Mouse (Mus musculus): ENCODE measurements at regions not wholly inside any gene's neighbourhood (a gene's known extent, or its start where the extent isn't known, plus 50 kb on each side); places are given as distances from the start of the nearest gene placed in this dataset.
"Not testable (repeated sequence)": the region's sequence is repeated elsewhere in the genome, so short reads cannot be mapped to it uniquely, and the experiment has no call there.

DNA sequence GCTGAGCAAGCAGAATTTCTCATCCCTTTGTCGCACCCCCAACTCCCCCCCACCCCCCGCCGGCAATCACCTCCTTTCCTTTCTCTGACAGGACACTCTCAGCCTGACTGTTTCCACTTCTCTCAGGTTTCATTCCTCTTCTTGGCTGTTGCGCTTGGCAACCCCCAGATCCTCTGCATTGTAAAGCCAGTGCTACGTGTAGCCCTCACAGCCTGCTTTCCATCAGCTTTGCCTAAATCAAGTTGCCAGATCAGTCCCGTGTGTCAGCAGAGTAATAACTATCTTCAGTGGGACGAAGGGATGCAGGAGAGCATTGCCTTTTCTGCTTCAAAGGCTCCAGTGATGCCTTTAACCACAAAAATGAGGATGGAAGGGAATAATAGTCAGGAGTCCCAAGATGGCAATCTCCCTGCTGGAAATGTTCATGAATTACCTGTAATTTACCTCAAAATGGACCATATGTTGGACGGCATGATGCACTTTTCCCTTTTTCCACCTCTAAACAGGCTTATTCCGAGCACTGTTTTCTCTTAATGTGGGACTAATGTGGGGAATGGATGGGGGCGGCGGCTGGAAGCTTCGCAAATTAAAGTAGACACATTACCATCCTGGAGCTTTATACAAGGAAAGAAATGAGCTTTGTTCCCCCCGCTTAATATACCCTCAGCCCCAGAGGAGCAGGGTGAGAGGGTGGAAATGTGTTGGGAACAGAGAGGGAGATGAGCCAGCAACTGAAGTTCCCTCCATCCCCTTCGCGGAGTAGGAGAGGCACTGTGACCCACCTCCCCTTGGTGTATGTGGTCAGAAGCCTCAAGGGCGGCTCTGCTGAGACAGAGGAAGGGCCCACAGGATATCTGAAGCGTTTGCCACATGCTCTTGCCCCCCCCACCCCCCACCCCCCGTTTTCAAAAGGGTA is 168.3 kb upstream of the Npvf start:
- DNase-seq (ENCODE audit: low read depth), result no peak

DNA sequence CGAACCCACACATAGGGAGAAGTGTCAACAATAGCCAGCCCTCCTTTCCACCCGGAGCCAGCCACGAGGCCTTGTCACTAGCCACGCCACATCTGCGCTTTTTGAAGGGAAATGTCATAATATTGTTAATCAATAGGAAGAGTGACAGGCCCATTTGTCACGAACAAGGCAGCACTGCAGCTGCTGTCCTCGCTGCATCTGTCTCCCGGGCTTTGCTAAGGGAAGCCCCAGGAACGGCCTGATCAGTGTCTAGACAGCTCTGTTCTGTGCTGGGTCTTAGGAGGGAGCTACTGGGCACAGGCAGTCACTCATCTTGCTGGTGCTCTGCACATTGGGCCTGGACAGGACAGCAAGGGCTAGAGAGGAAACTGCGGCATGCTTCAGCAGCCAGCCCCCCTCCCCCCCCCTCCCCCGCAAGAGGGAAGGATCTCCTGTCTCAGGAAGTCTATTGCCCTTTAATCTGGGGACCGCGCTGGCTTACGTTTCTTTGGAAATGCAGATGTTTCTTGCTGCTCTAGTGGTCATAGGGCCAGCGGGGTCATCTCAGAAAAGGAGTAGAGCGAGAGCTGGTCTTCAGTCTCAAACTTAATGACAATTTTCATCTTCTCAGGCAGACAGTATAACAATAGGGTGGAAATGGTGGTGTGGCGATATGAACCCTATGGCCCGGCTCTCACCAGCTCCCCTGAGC is 169.1 kb upstream of the Npvf start:
- no peak for DNase-seq (ENCODE audit: low read depth)

DNA sequence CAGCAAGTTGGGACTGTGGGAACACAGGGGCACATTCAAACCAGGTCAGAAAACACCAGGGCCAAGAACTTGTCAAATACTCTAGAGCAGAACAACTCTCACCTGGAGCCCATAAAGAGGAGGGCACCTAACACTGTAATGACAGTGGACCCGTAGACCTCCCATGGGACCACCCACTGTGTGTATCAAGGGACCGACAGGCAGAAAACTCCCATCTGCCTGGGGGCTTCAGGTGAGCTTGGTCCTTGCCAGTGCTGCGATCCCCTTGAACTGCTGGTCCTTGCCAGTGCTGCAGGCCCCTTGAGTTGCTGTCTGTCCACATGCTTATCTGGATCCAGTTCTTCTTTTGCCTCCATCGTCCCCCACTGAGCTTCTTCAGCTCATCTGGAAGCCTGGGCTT is 170.2 kb upstream of the Npvf start:
- no peak for DNase-seq (ENCODE audit: low read depth)

DNA sequence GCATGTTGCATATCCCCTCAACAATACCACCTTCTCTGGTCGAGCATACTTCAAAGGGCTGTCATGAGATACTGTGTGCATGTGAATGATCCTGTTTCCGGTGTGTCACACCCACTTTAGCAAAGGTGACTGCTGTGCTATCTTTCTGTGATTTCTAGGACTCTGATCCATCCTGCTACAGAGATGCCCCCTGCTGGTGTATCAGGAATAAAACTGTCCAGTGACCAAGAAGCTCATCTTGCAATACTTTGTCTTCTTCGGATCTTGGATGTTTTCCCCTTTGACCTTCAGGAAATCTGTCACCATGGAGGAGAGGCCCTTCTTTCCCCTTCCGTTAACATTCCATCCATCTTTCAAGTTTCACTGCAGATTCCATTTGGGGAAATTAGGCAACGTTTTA is 177.5 kb upstream of the Npvf start:
- DNase-seq (ENCODE audit: low read depth), result no peak

DNA sequence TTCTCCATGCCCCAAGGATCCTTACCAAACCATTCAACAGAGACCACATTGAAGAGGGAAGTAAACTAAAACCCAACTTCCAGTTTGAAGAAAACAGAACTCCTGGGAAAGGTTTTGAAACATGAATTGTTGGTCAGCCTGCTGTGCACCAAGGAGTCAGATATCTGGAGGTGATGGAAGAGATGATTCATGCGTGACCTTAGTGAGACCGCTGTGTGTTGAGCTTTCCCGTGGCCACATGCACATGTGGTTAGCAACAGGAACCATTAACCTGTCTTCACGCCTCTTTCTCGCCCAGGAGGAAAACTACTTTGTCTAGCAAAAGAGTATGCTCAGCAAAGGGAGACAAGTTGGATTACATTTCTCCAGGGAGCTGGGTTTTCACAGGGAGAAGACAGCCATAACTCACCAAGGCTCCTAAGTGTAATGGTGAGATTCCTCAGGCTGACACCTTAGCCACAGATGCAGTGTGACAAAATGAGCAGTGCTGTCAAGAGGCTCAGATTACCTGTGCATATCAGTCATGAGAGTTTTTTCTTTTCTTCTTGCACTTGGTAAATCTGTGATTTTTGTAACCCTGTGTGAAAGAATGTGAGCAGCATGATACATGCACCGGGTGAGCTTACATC is 181.9 kb upstream of the Npvf start:
- DNase-seq (ENCODE audit: low read depth), result peak; percentile 74

DNA sequence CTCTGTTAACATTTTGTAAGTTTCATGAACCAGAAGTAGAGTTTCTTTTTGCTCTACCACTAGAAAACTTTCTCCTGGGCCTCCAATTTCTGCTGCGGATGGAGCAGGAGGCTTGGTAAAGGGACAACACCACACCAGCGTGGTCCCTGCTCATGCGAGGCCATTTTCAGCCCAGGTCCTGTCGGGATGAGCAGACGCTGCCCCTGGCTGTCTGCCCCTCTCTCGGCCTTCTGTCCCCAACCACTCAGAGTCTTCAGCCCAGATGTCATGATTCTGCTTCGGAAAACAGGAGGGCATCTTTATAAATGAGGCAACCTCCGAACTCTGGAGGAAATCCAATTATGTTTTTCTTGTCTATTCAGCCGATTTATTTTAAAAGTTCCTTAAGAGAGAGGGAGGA is 186.6 kb upstream of the Npvf start:
- DNase-seq (ENCODE audit: low read depth), result no peak

DNA sequence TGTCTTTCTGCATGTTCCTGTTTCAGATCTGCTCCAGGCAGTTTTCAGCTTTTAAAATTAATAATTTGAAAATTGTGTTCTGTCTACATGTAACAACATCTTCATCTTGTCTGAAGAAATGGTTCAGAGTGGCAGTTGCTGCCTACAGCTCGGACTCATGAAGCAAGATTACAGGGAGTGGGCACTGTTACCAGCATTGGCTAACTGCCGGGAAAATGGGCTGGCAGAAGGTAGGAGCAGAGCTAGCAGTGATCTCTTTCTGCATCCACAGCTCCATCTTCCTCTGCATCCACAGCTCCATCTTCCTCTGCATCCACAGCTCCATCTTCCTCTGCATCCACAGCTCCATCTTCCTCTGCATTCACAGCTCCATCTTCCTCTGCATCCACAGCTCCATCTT is 191.0 kb upstream of the Npvf start:
- DNase-seq (ENCODE audit: low read depth), result not testable (repeated sequence)

DNA sequence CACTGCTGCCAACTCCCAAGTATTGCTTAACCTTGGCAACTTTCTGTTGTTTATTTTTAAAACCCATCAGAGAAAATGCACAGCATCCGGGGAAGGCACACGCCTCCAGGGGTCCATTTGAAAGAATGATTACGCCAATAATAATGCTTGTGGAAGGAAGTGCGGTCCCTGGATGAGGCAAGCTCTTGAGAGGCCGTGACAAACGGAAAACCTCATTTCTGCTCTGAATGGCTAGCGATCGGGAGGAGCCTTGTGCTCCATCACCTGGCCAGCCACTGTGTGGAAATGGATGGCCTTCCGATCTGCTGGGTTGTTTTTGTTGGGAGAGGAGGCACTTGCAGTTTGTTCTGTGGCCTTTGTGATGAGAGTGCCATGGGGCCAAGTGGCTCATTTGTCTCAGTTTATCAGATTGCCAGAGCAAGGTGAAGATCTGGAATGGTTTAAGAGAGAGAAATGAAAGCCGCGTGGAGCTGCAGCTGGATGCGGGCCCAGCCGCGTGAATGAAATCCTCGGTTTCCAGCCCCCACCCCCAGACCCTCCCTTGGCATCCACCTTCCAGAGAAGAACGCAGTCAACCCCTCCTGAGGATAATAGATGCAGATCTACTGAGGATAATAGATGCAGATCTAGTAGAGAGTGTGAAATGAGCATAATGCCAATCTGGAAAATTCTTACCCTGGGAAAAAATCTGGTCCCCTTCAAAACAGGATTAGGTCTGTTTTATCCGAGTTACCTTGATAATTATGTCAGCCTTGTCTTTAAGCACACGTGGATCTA is 192.7 kb upstream of the Npvf start:
- no peak for DNase-seq (ENCODE audit: low read depth)

DNA sequence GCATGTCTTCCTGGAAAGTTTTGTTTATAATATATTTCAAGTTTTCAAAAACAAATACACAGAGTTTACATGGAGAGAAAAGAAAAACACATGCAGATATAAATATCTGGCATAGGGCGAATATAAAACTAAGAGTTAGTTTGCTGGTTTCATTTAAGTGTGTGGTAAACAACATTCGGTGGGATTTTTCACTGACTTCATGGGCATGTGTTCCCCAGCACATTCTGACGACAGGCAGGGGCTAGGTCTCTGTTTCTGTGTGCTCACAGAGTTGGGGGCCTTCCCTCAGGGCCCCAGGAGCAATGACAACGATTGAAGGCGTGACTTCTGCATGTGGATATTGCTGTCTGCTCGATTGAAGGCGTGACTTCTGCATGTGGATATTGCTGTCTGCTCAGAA is 193.3 kb upstream of the Npvf start:
- no peak for DNase-seq (ENCODE audit: low read depth)

DNA sequence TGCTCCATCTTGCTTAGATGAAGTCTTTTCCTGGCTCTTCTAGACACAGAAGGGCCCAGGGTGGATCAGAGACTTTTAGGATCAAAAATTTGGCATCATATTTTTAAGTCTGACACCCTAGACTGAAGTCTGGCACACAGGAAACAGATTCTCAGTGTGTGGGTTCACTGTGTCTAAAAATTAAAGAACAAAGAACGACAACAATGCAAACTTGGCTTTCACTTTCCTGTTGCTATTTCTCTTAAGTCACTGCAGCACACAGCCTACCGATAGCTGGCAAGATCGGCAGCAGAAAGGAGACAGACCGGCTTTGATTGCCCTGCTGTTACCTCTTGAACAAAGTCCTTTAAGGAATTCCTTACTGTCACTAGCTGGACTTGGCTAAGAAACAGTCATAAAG is 204.9 kb upstream of the Npvf start:
- no peak for DNase-seq (ENCODE audit: low read depth)

DNA sequence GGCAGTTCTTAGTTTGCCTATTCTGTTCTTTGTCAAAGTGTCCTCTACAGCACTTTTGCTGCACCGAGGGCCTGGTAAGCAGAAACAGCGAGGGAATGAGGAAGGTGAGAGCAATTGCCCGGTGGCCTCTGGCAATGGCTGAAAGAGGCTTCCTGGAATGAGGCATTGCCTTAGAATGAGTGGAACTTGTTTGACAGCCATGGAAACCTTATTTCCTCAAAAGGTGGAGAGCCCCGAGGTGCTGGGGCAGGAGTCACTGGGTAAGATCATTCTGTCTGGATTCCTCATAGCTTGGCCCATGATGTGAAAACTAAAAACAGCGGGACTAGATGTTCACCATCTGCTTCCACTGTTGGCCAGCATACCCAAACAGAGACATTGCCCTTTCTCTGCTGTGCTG is 223.8 kb upstream of the Npvf start:
- DNase-seq (ENCODE audit: low read depth), result no peak

DNA sequence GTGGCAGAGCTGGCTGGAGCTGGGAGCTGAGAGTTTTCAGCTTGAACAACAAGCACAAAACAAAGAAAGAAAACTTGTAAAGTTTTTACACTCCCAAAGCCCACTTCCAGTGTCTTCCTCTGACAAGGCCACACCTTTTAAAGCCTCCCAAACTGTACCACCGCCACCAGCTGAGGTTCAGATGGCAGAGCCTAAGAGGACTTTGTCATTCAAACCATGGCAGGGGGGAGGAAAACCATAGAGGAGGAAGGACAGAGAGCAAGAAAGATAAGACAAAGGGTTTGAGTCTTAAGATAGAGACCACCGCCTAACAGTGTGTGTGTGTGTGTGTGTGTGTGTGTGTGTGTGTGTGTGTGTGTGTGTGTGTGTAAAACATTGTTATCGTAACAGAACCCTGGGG is 228.1 kb upstream of the Npvf start:
- no peak for DNase-seq (ENCODE audit: low read depth)

DNA sequence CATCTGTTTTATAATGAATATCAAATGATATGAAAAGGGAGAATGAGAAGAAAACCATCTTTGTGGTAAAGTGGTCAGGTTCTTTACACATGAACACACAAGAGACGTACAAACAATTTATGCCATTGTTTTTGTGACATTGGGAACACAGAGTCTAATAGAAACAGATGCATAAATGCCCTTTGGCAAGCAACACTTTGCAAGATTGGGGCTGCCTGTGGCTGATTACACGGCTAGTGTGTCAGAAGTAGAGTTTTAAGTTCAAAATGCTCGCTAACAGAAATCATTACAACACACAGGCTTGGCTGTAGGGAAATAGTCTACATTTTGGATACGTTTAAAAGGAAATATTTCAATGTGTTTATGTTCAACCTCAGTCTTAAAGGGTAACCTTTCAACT is 228.5 kb upstream of the Npvf start:
- no peak for DNase-seq (ENCODE audit: low read depth)

DNA sequence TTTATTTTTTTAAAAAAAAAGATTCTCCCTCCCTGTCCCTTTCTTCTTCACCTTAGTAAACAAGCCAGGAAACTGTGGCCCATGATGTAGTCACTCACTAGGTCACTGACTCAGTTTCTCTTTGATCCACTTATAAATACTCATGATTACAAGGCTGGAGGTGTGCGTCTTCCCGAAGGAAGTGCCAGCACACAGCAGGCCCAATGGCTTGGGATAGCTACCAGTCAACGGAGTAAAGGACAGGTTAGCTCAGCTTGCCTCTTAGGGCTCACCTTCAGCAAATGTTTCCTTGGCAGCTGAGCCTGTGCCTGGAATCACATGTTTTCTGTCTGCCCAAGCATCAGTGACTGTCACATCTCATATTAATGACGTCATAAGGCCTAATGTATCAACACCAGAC is 230.8 kb upstream of the Npvf start:
- DNase-seq (ENCODE audit: low read depth), result no peak

DNA sequence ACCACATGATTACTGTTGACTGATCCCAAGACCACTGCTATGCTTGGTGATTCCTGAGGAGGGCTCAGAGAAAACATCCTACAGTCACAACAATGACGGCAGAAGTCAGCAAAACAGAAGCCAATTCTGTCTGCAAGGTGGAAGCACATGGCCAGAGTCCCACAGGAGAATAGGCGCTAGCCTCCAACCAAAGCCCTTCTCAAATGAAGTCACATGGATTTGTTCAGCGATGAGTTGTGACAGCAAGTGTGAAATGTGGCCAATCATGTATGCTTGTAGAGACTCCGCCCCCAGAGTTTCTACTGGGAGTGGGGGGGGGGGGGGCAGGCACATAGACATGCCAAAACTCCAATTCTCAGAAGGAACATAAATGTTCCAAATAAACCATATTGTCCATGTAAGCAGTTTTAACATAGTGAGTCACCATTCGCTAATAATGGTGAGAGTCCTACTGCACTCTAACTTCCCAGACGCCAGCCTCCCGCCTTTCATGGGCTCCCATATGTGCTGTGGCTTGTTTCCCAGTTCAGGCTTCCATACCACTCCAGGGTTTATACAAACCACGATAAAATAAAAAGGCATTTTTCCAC is 231.6 kb upstream of the Npvf start:
- no peak for DNase-seq (ENCODE audit: low read depth)

DNA sequence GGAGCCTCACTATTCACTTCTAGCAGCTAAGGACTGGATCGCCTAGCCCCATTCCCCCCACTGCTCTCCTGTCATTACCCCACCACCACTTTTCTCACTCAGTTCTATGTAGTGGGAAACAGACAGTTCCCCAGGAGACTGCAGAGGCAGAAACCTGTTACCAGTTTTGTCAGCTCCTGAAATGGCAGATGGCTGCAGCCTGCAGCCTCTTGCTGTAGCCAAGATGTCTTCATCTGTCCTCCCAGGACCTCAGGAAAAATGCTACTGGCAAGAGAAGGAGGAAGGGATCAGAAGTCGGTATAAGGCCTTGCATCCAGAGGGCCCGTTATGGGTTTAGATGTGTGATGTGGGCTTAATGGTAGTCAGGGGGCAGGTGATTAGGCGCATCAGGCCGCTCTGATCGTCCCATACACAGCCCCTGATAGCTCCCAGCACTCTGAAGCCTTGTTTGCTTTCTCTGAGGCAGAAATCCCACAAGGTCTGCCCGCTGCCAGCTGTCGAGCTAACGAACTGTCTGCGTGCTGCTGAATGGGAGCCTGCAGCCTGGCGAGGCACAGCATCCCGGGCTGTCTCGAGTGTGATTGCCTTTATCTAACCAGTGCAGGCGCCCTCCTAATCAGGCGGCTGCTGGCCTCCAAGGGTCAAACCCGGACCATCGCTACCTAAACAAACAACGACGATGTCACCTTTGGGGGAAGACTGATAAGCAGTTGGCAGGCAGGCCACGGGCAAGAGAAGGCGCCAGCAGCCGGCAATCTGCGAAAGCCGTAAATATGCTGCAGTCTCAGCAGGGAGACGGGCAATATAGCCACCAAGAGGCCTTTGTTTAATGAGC is 236.3 kb upstream of the Npvf start:
- DNase-seq (ENCODE audit: low read depth), result no peak

DNA sequence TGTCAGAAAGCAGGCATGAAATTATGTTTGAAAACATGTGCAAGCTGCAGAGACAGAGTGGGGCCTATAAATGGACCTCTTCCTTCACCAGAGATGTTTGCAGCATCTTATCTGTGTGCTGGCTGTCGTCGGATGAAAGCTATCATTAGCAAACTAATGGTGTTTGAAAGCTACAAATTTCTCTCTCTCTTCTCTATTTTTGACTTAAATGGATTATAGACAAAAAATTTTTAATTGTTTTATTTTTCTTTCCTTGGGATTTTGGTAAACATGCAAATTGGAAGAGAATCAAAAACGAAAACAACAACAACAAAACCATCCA is 236.9 kb upstream of the Npvf start:
- DNase-seq (ENCODE audit: low read depth), result no peak

DNA sequence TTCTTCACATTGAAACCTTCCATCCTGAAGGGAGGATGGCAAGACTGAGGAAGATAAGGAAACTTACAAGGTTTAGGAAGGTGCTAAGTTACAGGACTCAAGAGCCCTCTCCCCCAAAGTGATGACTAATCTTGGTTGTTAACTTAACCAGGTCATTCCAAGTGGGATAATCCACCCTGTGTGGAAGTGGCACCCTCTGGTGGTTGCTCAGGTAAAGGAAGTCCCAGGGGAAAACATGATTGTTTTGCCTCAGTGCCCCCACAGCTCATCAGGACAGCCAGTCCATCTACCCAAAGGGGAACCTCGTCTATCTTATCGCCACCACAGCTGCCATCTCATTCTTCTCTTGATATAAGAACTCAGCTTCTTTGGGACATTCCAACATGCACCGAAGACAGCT is 244.6 kb upstream of the Npvf start:
- DNase-seq (ENCODE audit: low read depth), result no peak

DNA sequence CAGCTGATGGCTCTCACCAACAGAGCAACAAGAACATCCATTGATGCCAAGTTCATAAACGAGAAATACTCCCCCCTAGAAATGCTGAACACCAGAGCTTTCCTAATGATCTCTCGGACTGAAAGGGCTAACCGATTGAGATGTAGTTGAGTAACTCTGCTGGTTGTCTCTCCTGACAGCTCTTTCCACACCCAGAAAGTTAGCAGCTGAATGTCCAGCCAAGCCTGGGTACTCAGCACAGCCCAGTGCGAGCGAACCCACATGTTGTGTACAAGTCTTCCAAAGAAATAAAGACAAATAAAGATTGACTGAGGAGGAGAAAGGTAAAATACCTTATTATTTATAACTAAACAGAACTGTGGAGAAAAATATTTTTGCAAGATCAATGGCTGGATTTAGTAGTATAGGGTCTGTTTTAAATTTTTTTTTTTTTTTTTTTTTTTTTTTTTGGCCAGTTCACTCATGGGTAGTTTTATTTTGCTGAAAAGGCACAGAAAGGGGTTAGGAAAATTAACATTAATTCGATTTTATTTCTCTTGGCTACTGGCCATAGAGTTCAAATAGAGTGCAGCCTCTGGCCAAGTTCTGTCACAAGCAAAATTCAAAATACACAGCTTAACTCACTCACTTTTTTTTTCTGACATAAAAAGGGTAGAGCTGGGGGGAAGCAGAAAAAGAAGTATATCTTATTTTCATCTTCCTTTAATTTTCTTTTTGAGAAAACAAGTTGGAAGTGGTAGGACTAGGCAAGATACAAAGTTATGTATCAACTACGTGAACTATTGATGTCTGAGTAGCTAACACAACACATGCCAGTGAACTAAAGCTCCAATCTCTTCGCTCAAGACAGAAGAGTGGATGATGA is 261.2 kb upstream of the Npvf start:
- no peak for DNase-seq (ENCODE audit: low read depth)

DNA sequence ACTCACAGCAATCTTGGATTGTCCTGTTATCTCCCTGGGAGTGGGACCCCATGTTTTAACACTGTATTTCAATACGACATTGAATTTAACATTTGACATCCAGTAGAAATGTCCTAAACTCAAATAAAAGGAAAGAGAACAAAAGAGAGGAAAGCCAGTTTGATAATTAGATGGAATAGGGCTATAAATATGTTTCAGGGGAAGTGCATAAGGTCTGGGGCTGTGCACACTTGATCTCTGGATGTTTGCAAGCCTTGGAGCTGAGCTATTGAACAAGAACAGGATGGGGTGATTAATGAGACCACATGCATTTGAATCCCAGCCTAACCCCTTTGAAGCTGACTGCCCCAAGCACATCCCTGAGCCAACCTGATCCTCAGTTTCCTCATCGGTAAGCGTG is 264.0 kb upstream of the Npvf start:
- DNase-seq (ENCODE audit: low read depth), result no peak

Data from fibroblast of lung, adult 2 months (primary cell).